In genomic region chr6:117110291-117110690, GRCm38 (mm10) we compare ENCODE assay signal across 23 mouse cellular contexts. TPM values are rescaled to one million over a fixed set of nuclear protein-coding genes. Genes with fewer than 3 reads are reported as not detected.
DNase-seq lines count a peak whose midpoint lies in the region; ATAC-seq lines count a peak whose summit lies in the region.
"Had no signal": no experiment of that assay in that cellular context is flagged by ENCODE, and none has a peak within 500 bp of the region (broad histone marks: within the 10 kb centered on the region; RNA-seq: fewer than 3 reads in every experiment).

No protein-coding gene starts in this region.

- no peak for ATAC-seq in megakaryocyte progenitor cell, adult 5-6 weeks (replicated peaks; ENCODE audit: poor library complexity)
- ATAC-seq: activated CD4-positive, CD25-positive, alpha-beta regulatory T cell, adult 4 months; CD4-positive, CD25-positive, alpha-beta regulatory T cell, adult 4 months; Patski had no signal

- peak; percentile 51 for DNase-seq in heart, adult 11 months
- DNase-seq in heart, adult 9 months (ENCODE audit: low spot score in 2 of 2): no peak
- peak; percentile 60 for DNase-seq in 3T3-L1 (ENCODE audit: low read depth, low spot score)
- peak; percentile 51 for DNase-seq in NIH3T3 (ENCODE audit: low read depth)
- no peak for DNase-seq in layer of hippocampus, adult 9-10 months (ENCODE audit: low spot score)
- DNase-seq: adrenal gland, adult 2 months; adrenal gland, adult 8-10 months; adrenal gland, postnatal 10 days; adrenal gland, postnatal 14 days; adrenal gland, postnatal 25 days; adrenal gland, postnatal 36 days; B cell, adult 2 months; cerebellum, adult 11 months; cerebellum, adult 11-12 months; cerebellum, adult 18-20 months; cerebellum, adult 2 months; cerebellum, adult 8-10 months had no signal

RNA-seq across cellular contexts. Expression of gene Cxcl12, which starts 58.0 kb away (rescaled TPM):
- total RNA-seq in megakaryocyte progenitor cell, adult 5-6 weeks (2015): 0.44 and 1.0 TPM in 2 replicates
- total RNA-seq in megakaryocyte progenitor cell, adult 5-6 weeks (2017): 0.29 and 0.41 TPM in 2 replicates
- total RNA-seq: CH12.LX, MEL had no signal

Comparison
In these comparisons a context has a peak if more than half of its experiments do, and no peak if none do; other contexts are left out.
1. DNase-seq: peak in heart, adult 11 months (single experiment), 3T3-L1 (single experiment) and NIH3T3 (single experiment); none in heart, adult 9 months (0 of 2) and layer of hippocampus, adult 9-10 months (single experiment).